Mouse (Mus musculus) cerebellum, adult 18-20 months (tissue): ENCODE results near the gene Nat8f6.
"Not testable (repeated sequence)": the region's sequence is repeated elsewhere in the genome, so short reads cannot be mapped to it uniquely, and the experiment has no call there.

ENCODE experiments used
- DNase-seq, 2 experiments: peaks; one replicate each; pipeline ENCODE4 v3.0.0; 2021

The Nat8f6 gene

GRCm38 (mm10) chr6:85820837-85821236 is at the start of gene Nat8f6, which contains the start of gene Nat8f5:
Nat8f6 (minus strand) TSS chr6:85820954.
Nat8f5 (minus strand) TSS chr6:85820972.
- DNase-seq = no peak

DNA sequence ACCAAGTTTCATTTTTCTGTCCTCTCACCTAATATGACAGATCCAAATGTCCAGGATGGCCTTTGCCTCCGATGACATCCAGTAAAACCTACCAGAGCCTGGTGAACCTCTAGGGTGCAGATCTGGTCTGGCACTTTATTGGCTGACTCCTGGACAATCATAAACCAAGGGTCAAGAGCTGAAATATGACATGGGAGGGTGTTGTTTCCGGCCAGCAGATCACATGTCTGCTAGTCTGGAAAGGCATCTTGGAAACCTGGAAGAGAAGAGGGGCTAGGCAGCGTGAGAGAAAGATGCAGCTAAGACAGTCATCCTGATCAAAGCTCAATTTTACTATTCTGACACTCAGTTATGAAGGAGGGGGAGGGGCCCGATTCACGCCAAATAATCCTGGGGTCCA is 48.3 kb upstream of the Nat8f6 start, which contains the start of gene Nat8f2:
TSS of gene Nat8f2 (minus strand) at position 153 of the 400 bp plus-strand sequence.
- not testable (repeated sequence) for DNase-seq

- DNase-seq = no peak
These were observed 47.3 kb upstream of the Nat8f6 start for GRCm38 (mm10) chr6:85867726-85868690.

DNA sequence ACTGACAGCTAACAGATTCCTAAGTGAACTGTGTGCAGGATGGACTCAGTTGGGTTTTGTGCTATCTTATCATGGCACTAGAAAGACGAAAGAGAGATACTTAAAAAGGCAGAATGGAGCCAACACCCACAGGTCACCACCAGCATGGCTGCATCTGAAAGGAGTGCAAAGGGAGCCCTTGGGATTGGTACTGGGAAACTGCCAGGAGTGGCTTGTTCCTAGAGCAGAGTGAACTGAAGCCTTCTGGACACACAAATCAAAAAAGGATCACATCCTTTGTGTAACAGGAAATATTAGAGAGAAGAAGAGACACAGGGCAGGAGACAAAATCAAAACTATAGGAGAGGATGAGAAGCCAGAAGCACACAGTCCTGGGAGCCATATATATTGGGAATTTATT is 46.2 kb upstream of the Nat8f6 start:
- not testable (repeated sequence) for DNase-seq

- DNase-seq = not testable (repeated sequence)
These were observed 45.4 kb upstream of the Nat8f6 start for GRCm38 (mm10) chr6:85866166-85866565.

DNA sequence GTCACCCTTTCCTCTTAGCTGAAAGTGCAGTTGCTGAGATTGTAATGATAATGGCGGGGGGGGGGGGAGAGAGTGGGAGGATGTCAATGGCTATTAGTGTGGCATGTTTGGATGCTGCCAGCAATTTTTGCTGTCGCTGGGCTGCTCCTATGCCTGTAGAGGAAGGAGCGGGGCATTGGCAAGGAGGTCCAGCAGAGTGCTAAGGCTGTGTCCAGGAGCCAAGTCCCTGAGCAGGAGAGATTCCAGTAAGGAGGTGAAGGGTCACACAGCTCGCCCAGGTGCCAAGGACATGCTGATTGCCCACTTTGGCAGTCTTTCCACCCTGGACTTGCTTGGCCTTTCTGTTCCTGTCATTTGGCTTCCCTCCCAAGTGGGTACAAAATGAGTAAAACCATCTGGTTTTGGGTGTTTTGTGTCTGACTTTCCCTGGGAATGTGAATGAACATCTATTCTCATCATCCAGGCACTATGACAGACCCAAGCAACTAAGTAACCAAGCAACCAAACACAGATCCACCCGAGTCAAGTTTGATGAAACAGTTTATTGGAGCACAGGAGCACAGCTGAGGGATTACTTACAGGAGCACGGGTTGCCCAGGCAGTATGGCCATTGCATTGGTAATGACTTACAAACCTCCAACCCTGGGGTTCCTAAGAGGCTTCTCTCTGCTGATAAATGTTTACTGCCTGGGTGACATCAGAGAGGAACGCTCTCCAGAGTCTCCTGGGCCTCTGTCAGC is 44.3 kb upstream of the Nat8f6 start:
- not testable (repeated sequence) for DNase-seq

GRCm38 (mm10) chr6:85863840-85864239 is 43.1 kb upstream of the Nat8f6 start:
- no peak for DNase-seq

- DNase-seq = no peak
These were observed 42.4 kb upstream of the Nat8f6 start for GRCm38 (mm10) chr6:85863136-85863535.

- DNase-seq = no peak
These were observed 41.8 kb upstream of the Nat8f6 start for GRCm38 (mm10) chr6:85862565-85862964.

- DNase-seq = no peak
These were observed 40.5 kb upstream of the Nat8f6 start for GRCm38 (mm10) chr6:85861247-85861646.

DNA sequence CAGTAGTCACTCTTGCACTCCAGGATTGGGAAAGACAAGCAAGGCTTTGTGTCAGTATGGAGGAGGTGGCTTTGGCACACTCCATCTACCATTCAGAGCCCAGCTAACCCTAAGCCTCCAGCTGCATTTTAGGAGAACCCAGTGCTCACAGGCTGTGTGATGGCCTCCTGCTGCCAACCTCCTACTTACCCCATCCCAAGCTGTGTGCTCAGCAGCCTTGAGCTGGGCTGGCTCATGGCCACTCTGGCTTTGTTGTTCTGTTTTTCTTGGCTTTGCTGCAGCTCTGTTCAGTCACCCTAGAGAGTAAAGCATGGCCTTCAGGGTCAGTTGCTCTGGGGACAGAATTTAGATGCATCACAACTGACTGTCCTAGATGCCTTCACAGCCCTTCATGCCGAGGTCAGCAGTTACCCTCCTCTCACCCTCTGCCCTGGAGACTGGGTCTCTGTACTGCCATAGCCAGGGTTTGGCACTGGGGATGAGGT is 35.5 kb upstream of the Nat8f6 start:
- peak; percentile 10 to 43 for DNase-seq

DNA sequence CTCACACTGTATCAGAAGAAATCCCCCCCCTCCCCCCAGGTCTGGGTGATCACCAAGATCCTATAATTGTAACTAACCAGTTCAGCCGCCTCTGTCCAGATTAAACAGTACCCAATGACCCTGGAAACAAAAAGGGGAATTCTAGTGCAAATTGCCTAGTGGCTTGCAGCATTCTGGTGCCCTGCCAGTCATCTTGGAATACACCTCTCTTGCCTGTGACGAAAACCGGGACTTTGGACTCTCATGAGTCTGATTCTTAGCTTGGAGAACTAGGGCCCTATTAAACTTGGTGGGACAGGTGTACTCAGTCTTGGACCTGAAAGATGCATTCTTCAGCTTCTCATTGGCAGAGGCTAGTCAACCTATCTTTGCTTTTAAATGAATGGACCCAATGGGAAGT is 32.7 kb upstream of the Nat8f6 start:
- no peak for DNase-seq

GRCm38 (mm10) chr6:85851062-85851773 is 30.5 kb upstream of the Nat8f6 start:
- no peak for DNase-seq

DNA sequence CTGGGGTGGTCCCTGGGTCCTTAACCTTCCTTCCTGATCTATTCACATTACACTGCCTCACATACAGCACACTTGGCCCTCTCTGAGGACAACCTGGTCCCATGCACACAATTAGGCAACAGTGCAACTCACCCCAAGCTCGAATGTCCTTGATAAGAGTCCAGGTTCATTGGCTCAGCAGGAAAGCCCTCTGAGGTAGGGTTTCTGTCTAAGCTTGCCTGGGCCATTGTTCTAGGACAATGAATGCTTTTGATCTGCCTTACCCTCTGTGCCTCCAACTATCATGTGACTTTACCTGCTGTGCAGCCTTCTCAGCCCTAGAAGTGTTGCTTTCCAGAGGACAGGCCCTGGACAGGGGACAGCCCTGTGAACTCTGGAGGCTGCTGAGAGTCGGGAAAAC is 28.5 kb upstream of the Nat8f6 start:
- DNase-seq = no peak

DNA sequence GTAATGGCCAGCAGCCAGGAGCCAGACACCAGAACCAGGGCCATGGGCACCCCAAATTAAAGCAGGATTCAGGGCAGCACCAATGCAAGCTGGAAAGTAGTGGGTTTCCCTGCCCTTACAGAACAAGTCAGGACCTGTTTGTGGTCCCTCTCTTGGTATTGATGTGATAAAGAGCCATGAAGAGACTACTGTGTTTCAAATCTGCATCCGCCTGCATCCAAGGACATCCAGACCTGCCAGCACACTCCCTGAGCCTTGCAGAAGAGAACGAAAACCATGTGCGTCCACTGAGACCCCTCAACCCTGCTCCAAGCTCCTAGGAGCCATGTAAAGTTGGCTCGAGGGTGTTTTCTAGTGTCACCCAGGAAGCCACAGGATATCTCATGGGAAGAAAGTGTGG is 27.4 kb upstream of the Nat8f6 start:
- no peak for DNase-seq

DNA sequence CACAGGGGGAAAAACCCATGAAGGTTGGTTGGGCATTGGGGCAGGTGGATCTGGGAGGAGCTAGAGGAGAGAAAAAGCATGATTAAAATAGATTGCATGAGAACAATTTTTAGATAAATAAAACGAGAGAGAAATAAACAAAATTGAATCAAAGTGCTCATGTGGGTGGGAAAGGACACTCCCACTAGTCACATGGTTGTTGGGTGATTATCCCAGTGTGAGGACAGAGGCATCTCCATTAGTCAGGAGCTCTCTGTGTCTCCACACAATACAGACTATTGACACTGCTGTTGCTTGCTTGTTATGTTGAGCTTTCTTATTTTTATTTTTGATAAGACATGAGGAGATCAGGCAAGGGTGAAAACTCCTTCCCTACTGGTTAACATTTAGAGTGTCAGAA is 26.2 kb upstream of the Nat8f6 start:
- no peak for DNase-seq

GRCm38 (mm10) chr6:85843677-85844458 is 23.1 kb upstream of the Nat8f6 start:
- DNase-seq = not testable (repeated sequence)

DNA sequence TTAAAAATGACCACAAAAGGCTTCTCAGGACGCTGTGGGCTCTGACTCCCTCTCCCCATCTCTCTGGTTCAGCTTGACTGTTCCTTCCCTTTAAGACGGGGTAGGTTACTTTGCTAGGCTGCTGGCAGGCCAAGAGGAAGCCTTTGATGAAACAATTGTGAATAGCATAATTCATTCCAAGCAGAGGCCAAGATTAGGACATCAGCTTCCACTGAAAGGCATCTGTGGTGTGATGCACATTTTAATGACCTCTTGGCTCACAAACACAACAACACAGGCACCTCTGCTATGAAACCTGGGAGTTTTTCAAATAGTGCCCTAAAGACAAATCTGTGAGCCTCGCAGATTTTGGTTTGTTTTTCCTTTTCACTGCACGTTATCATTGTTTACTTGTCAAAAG is 19.2 kb upstream of the Nat8f6 start:
- no peak for DNase-seq

GRCm38 (mm10) chr6:85838674-85839073 is 17.9 kb upstream of the Nat8f6 start:
- no peak for DNase-seq

- peak in 1 of 2 experiments; percentile 14 for DNase-seq
These were observed 16.6 kb upstream of the Nat8f6 start for GRCm38 (mm10) chr6:85837307-85837706.

DNA sequence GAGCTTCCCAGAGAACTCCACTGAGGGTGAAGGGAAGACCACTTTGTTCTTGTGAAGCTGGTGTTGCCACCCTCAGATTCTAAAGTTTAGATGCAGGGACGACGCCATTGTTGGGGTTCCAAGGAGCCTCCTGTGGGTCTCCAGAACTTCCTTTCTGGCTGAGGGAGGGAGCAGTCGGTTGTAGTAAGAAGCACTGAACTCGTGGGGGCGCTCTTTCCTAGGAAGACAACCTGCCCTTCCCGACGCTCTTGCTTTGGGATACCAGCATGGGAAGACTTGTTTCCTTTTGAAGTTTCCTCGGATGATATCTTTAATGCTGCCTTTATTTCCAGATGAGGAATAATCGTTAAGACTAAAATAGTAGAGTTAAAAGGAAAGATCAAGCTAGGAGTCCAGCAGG is 16.1 kb upstream of the Nat8f6 start:
- peak; percentile 35 to 50 for DNase-seq

- not testable (repeated sequence) for DNase-seq
These were observed 15.3 kb upstream of the Nat8f6 start for GRCm38 (mm10) chr6:85836098-85836497.
